Mouse (Mus musculus) Patski (cell line): Measurements from ENCODE around the gene Cd276. TPM values are rescaled to one million over a fixed set of nuclear protein-coding genes. Genes with fewer than 3 reads are reported as not detected.

Source experiments
- ATAC-seq: fragments of 100-300 bp; one replicate; pipeline ENCODE4 v1.8.0; 2021
- CTCF ChIA-PET: fragments of 350-600 bp; sonication (Branson Sonifier 250); formaldehyde crosslinking; loops from one replicate; lab custom pipeline; 2022; ENCODE audit warnings: inconsistent platforms; lab: Charles Lee
- POLR2A ChIA-PET: fragments of 350-600 bp; sonication (Branson Sonifier 250); formaldehyde crosslinking; loops from one replicate; lab custom pipeline; 2022; ENCODE audit warnings: antibody characterized with exemption, inconsistent platforms; lab: Charles Lee
- DNase-seq: peaks from one replicate; pipeline ENCODE4 v3.0.0-alpha.2; 2011; ENCODE audit warnings: low read depth, low spot score
- H3K27me3 ChIP-seq: fragments of 371-371 bp; one replicate; pipeline ENCODE4 v1.5.1; 2021
- CTCF ChIP-seq: fragments of 100-300 bp; IDR thresholded peaks from one replicate; pipeline ENCODE4 v1.5.1; 2021
- in situ Hi-C: fragments of 300-500 bp; cut with MboI; formaldehyde crosslinking; loops from 3 replicates; pipeline ENCODE4 v1.11.1; 2018; ENCODE audit warnings: low pct_unique_long_range_greater_than_20kb, mixed read lengths
- polyA plus RNA-seq: library from polyadenylated mRNA; unstranded; gene quantifications from one replicate; pipeline ENCODE4 v1.2.3, GENCODE M21; 2021

Gene Cd276
- polyA plus RNA-seq, 1 experiment from 2014 or later, result 48.6 TPM

- no peak for ATAC-seq
- no peak for TF ChIP-seq CTCF
- no peak for DNase-seq
- POLR2A ChIA-PET, result no interaction called here
- CTCF ChIA-PET, result interaction anchor here (0.8 kb wide), 1 partner anchor 39 kb away, joined by 3 read pairs; no protein-coding TSS in a partner anchor
- no peaks in the 10 kb centered on the region for H3K27me3 ChIP-seq
- in situ Hi-C loops, result loop anchor here (5.0 to 25.0 kb wide), 4 partner anchors 37 to 747 kb away; partner anchors contain the start of gene Adpgk
Measured at GRCm38 (mm10) chr9:58539886-58540285, 15.4 kb downstream of the Cd276 start.

GRCm38 (mm10) chr9:58537774-58538173 lies 17.5 kb downstream of the Cd276 start:
- DNase-seq (no peak), ATAC-seq (no peak)
- TF ChIP-seq CTCF, result no peak
- ChIA-PET CTCF (interaction anchor here (1.3 to 3.0 kb wide), 3 partner anchors 41 to 106 kb away, joined by 3 to 10 read pairs (median 3); no protein-coding TSS in a partner anchor), POLR2A (interaction anchor here (0.6 kb wide), 1 partner anchor 43 kb away, joined by 3 read pairs; no protein-coding TSS in a partner anchor)
- no peaks in the 10 kb centered on the region for H3K27me3 ChIP-seq
- in situ Hi-C loops, result loop anchor here (25.0 kb wide), 1 partner anchor 750 kb away; the partner anchor contains the start of gene Adpgk

GRCm38 (mm10) chr9:58535447-58536134 lies 19.6 kb downstream of the Cd276 start:
- POLR2A ChIA-PET, result interaction anchor here (1.2 kb wide), 1 partner anchor 20 kb away, joined by 4 read pairs; the partner anchor contains the start of gene Cd276
- in situ Hi-C loops, result loop anchor here (25.0 kb wide), 1 partner anchor 752 kb away; the partner anchor contains the start of gene Adpgk
- ATAC-seq, result peak; percentile 10
- CTCF ChIA-PET, result interaction anchor here (0.7 to 3.0 kb wide), 5 partner anchors 19 to 206 kb away, joined by 3 to 10 read pairs (median 4); no protein-coding TSS in a partner anchor
- TF ChIP-seq CTCF, result no peak
- DNase-seq, result no peak
- no peaks in the 10 kb centered on the region for H3K27me3 ChIP-seq

- ATAC-seq (no peak), DNase-seq (no peak)
- H3K27me3 ChIP-seq, result no peaks in the 10 kb centered on the region
- in situ Hi-C loops, result loop anchor here (5.0 to 25.0 kb wide), 2 partner anchors 202 to 753 kb away; partner anchors contain the start of gene Adpgk
- POLR2A ChIA-PET, result no interaction called here
- no peak for TF ChIP-seq CTCF
- CTCF ChIA-PET, result interaction anchor here (1.4 to 3.0 kb wide), 2 partner anchors 44 to 205 kb away, joined by 5 to 10 read pairs; no protein-coding TSS in a partner anchor
Measured at GRCm38 (mm10) chr9:58534766-58535165, 20.5 kb downstream of the Cd276 start.

- in situ Hi-C loops, result loop anchor here (5.0 to 25.0 kb wide), 2 partner anchors 201 to 754 kb away; partner anchors contain the start of gene Adpgk
- ChIA-PET POLR2A (no interaction called here), CTCF (interaction anchor here (1.4 kb wide), 1 partner anchor 46 kb away, joined by 3 read pairs; no protein-coding TSS in a partner anchor)
- no peaks in the 10 kb centered on the region for H3K27me3 ChIP-seq
- ATAC-seq (no peak), DNase-seq (no peak)
- no peak for TF ChIP-seq CTCF
Measured at GRCm38 (mm10) chr9:58533322-58533721, 21.9 kb downstream of the Cd276 start.

- H3K27me3 ChIP-seq, result no peaks in the 10 kb centered on the region
- no peak for TF ChIP-seq CTCF
- DNase-seq (no peak), ATAC-seq (no peak)
- in situ Hi-C loops, result loop anchor here (5.0 to 25.0 kb wide), 2 partner anchors 200 to 755 kb away; partner anchors contain the start of gene Adpgk
- POLR2A ChIA-PET, result no interaction called here
- CTCF ChIA-PET, result interaction anchor here (2.9 kb wide), 1 partner anchor 47 kb away, joined by 11 read pairs; no protein-coding TSS in a partner anchor
Measured at GRCm38 (mm10) chr9:58532236-58532635, 23.0 kb downstream of the Cd276 start.

- H3K27me3 ChIP-seq, result no peaks in the 10 kb centered on the region
- no peak for ATAC-seq
- CTCF ChIA-PET, result interaction anchor here (1.0 to 2.9 kb wide), 2 partner anchors 49 to 51 kb away, joined by 3 to 11 read pairs; partner anchors contain the start of gene Nptn
- DNase-seq, result no peak
- in situ Hi-C loops, result loop anchor here (5.0 to 25.0 kb wide), 2 partner anchors 198 to 757 kb away; partner anchors contain the start of gene Adpgk
- no peak for TF ChIP-seq CTCF
- POLR2A ChIA-PET, result interaction anchor here (0.7 kb wide), 1 partner anchor 25 kb away, joined by 3 read pairs; no protein-coding TSS in a partner anchor
Measured at GRCm38 (mm10) chr9:58530407-58530806, 24.8 kb downstream of the Cd276 start.

- peak; percentile 70 for ATAC-seq
- ChIA-PET CTCF (interaction anchor here (2.3 kb wide), 1 partner anchor 51 kb away, joined by 9 read pairs; no protein-coding TSS in a partner anchor), POLR2A (interaction anchor here (1.1 kb wide), 1 partner anchor 28 kb away, joined by 3 read pairs; no protein-coding TSS in a partner anchor)
Measured at GRCm38 (mm10) chr9:58527841-58528240, 27.4 kb downstream of the Cd276 start.

GRCm38 (mm10) chr9:58525108-58525507 lies 30.1 kb downstream of the Cd276 start:
- DNase-seq, result no peak
- in situ Hi-C loops, result loop anchor here (25.0 kb wide), 1 partner anchor 762 kb away; the partner anchor contains the start of gene Adpgk
- ATAC-seq, result no peak
- ChIA-PET CTCF (no interaction called here), POLR2A (interaction anchor here (0.8 kb wide), 1 partner anchor 104 kb away, joined by 4 read pairs; no protein-coding TSS in a partner anchor)
- H3K27me3 ChIP-seq, result no peaks in the 10 kb centered on the region
- no peak for TF ChIP-seq CTCF

More at GRCm38 (mm10) chr9:58527841-58528240, 27.4 kb downstream of the Cd276 start:
- in situ Hi-C loops, result loop anchor here (25.0 kb wide), 1 partner anchor 759 kb away; the partner anchor contains the start of gene Adpgk
- H3K27me3 ChIP-seq, result no peaks in the 10 kb centered on the region
- TF ChIP-seq CTCF, result no peak
- DNase-seq, result peak; percentile 85

GRCm38 (mm10) chr9:58521883-58522423 lies 33.3 kb downstream of the Cd276 start:
- ChIA-PET POLR2A (no interaction called here), CTCF (no interaction called here)
- no peak for ATAC-seq

More at GRCm38 (mm10) chr9:58521883-58522423, 33.3 kb downstream of the Cd276 start:
- DNase-seq, result no peak
- in situ Hi-C loops, result no loop called here
- TF ChIP-seq CTCF, result no peak
- no peaks in the 10 kb centered on the region for H3K27me3 ChIP-seq
